Mouse (Mus musculus): ENCODE data around the gene Cyp2b19.

GRCm38 (mm10) chr7:26756842-26757241 lies at the start of gene Cyp2b19:
- TF ChIP-seq CTCF (IDR thresholded peaks at IDR 0.05 in 2 of 3, conservative IDR thresholded peaks at IDR 0.05 in 1 of 3; ENCODE audit: control insufficient read depth in 1 of 3, insufficient read depth in 1 of 3, low read depth in 2 of 3, low read length in 3 of 3, poor library complexity in 1 of 3, severe bottlenecking in 1 of 3) (no peak), KAT2A (conservative IDR thresholded peaks at IDR 0.05; ENCODE audit: low read depth, low read length) (no peak), POLR2A (IDR thresholded peaks at IDR 0.05; ENCODE audit: control insufficient read depth in 1 of 2, insufficient read depth in 1 of 2, low read depth in 1 of 2, low read length in 2 of 2, poor library complexity in 1 of 2) (no peak), SMC3 (IDR thresholded peaks at IDR 0.05; ENCODE audit: low read depth, low read length) (no peak), CHD1 (IDR thresholded peaks at IDR 0.05; ENCODE audit: low read depth, low read length) (no peak)

Data from MEL (cell line).